Mouse (Mus musculus) thymus, postnatal 14 days (tissue): ENCODE results near the gene Dgkh.
"Not testable (repeated sequence)": the region's sequence is repeated elsewhere in the genome, so short reads cannot be mapped to it uniquely, and the experiment has no call there.

Experiments used
- DNase-seq: peaks from one replicate; pipeline ENCODE4 v3.0.0; 2021

Gene Dgkh

GRCm38 (mm10) chr14:78627516-78628275 is 104.9 kb downstream of the Dgkh start:
- peak; percentile 71 for DNase-seq

- DNase-seq = peak; percentile 55
Measured at GRCm38 (mm10) chr14:78618883-78619295, 113.7 kb downstream of the Dgkh start.

- DNase-seq = peak; percentile 45
Measured at GRCm38 (mm10) chr14:78613569-78613968, 119.0 kb downstream of the Dgkh start.

- no peak for DNase-seq
Measured at GRCm38 (mm10) chr14:78612111-78612788, 120.3 kb downstream of the Dgkh start.

GRCm38 (mm10) chr14:78594916-78595315 is 137.7 kb downstream of the Dgkh start:
- no peak for DNase-seq

GRCm38 (mm10) chr14:78592965-78593364 is 139.6 kb downstream of the Dgkh start:
- DNase-seq = no peak

GRCm38 (mm10) chr14:78590335-78590734 is 142.2 kb downstream of the Dgkh start:
- peak; percentile 59 for DNase-seq

- DNase-seq = no peak
Measured at GRCm38 (mm10) chr14:78584222-78584621, 148.4 kb downstream of the Dgkh start.

GRCm38 (mm10) chr14:78583168-78583567 is 149.4 kb downstream of the Dgkh start:
- no peak for DNase-seq

- peak; percentile 21 for DNase-seq
Measured at GRCm38 (mm10) chr14:78575899-78576298, 156.7 kb downstream of the Dgkh start.

GRCm38 (mm10) chr14:78568410-78568809 is 164.2 kb downstream of the Dgkh start:
- no peak for DNase-seq

GRCm38 (mm10) chr14:78566431-78566830 is 166.1 kb downstream of the Dgkh start:
- no peak for DNase-seq

GRCm38 (mm10) chr14:78564292-78564691 is 168.3 kb downstream of the Dgkh start:
- no peak for DNase-seq

- DNase-seq = no peak
Measured at GRCm38 (mm10) chr14:78563211-78563610, 169.4 kb downstream of the Dgkh start.

- no peak for DNase-seq
Measured at GRCm38 (mm10) chr14:78562121-78562520, 170.5 kb downstream of the Dgkh start.

GRCm38 (mm10) chr14:78559042-78559441 is 173.5 kb downstream of the Dgkh start:
- peak; percentile 40 for DNase-seq

- not testable (repeated sequence) for DNase-seq
Measured at GRCm38 (mm10) chr14:78554830-78555229, 177.7 kb downstream of the Dgkh start.

GRCm38 (mm10) chr14:78553661-78554060 is 178.9 kb downstream of the Dgkh start:
- no peak for DNase-seq

- no peak for DNase-seq
Measured at GRCm38 (mm10) chr14:78548807-78549206, 183.8 kb downstream of the Dgkh start.

- DNase-seq = no peak
Measured at GRCm38 (mm10) chr14:78541319-78541718, 191.3 kb downstream of the Dgkh start.

- DNase-seq = no peak
Measured at GRCm38 (mm10) chr14:78539821-78540220, 192.8 kb downstream of the Dgkh start.

- DNase-seq = no peak
Measured at GRCm38 (mm10) chr14:78538572-78539320, 193.8 kb downstream of the Dgkh start.

- peak; percentile 9 for DNase-seq
Measured at GRCm38 (mm10) chr14:78537551-78537950, 195.0 kb downstream of the Dgkh start.
